ENCODE assay signal across 23 mouse cellular contexts in the genomic region with DNA sequence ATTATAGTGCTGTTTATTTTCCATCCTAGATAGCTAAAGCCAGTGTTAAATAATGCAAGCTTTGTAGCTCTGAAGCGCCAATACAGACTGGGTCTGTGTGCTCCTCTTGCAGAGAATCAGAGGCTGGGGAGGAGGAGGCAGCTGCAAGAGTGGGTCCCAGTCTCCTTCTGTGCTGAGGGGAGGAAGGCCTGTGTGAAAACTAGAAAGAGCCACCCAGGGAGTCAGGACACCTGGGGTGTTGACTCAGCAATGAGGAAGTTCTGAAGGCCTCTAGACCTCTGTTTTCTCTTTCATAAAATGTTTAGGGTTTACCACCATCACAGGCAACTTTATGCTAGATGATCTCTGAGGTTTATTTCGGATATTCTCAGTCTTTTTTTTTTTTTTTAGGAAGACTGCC.
"Had no signal": no experiment of that assay in that cellular context is flagged by ENCODE, and none has a peak within 500 bp of the region (broad histone marks: within the 10 kb centered on the region; RNA-seq: fewer than 3 reads in every experiment).

No protein-coding gene starts in this region.

- H3K27ac ChIP-seq: heart, adult 2 months; heart, embryonic 13.5 days; heart, embryonic 15.5 days; hindbrain, embryonic 13.5 days; intestine, embryonic 15.5 days; left cerebral cortex, adult 2 months; limb, embryonic 10.5 days; limb, embryonic 12.5 days had no signal

- H3K9ac ChIP-seq: heart, embryonic 13.5 days; heart, embryonic 15.5 days; hindbrain, embryonic 13.5 days; intestine, embryonic 15.5 days; limb, embryonic 12.5 days had no signal

- ATAC-seq: hindbrain, embryonic 16.5 days; inflammation-experienced regulatory T-cells, adult 6 months; intestine, embryonic 15.5 days; intestine, postnatal 0 days had no signal

- H3K4me3 ChIP-seq: heart, adult 2 months; heart, embryonic 13.5 days; heart, embryonic 15.5 days; hindbrain, embryonic 13.5 days; intestine, embryonic 15.5 days; left cerebral cortex, adult 2 months; limb, embryonic 10.5 days; limb, embryonic 12.5 days had no signal

- H3K4me1 ChIP-seq: heart, embryonic 13.5 days; heart, embryonic 15.5 days; intestine, embryonic 15.5 days had no signal

- H3K9me3 ChIP-seq: heart, embryonic 13.5 days; heart, embryonic 15.5 days; hindbrain, embryonic 13.5 days; intestine, embryonic 15.5 days; limb, embryonic 10.5 days; limb, embryonic 12.5 days had no signal

- H3K27me3 ChIP-seq: heart, embryonic 13.5 days; heart, embryonic 15.5 days; hindbrain, embryonic 13.5 days; intestine, embryonic 15.5 days; limb, embryonic 12.5 days had no signal

- DNase-seq: gastrocnemius, postnatal 14 days; gastrocnemius, postnatal 36 days; heart, adult 11 months; heart, adult 2 months; heart, postnatal 14 days; heart, postnatal 36 days; kidney, adult 18-20 months; kidney, adult 8-10 months; kidney, postnatal 10 days; kidney, postnatal 25 days; kidney, postnatal 4 days; liver had no signal

- H3K36me3 ChIP-seq: heart, embryonic 13.5 days; heart, embryonic 15.5 days; hindbrain, embryonic 13.5 days; intestine, embryonic 15.5 days; limb, embryonic 10.5 days; limb, embryonic 12.5 days had no signal

- H3K4me2 ChIP-seq: heart, embryonic 11.5 days; heart, embryonic 13.5 days; heart, embryonic 15.5 days; hindbrain, embryonic 13.5 days; intestine, embryonic 15.5 days; limb, embryonic 12.5 days had no signal
